Mouse (Mus musculus) monocyte, adult 2 months (primary cell): ENCODE measurements around the gene Plppr1.

Experiments used
- DNase-seq, 2 experiments: peaks; one replicate each; pipeline ENCODE4 v3.0.0; 2022; ENCODE audit warnings: low spot score in 2 of 2, low read depth in 1 of 2

The Plppr1 gene

DNA sequence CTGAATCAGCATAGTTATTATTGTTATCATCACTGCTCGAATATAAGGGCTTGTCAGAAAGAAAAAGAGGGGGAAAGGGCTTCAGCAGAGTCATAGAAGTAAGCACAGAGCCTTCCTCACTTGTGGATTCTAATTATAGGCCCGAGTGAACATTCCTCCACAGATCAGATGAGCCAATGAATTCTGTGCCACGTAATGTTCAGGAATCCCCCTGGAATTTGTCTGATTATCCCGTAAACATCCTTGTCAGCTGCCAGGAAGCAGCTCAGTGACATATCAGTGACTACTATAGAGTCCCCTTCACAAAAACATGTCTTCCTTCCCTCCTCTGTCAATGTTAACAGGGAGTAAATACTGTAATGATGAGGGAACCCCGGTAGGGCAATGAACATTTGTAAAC lies 50.9 kb downstream of the Plppr1 start:
- DNase-seq = no peak

DNA sequence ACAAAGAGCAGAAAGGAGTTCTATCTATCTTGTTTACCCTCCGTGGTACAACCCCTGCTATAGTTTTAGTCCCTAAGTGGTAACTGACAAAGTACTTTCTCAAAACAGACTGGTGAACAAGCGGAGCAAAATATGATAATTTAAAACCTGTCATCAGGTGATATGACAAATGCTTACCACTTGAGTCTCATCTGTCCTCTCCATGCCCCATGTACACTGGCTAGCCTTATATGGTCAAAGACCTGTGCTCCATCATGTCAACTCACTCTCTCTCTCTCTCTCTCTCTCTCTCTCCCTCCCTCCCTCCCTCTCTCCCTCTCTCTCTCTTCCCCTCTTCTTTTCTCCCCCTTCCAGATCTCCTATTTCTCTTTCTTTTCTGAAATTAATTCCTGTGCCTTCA lies 59.8 kb downstream of the Plppr1 start:
- DNase-seq = no peak

- DNase-seq = no peak
These were observed 85.7 kb downstream of the Plppr1 start for GRCm38 (mm10) chr4:49144798-49145197.

DNA sequence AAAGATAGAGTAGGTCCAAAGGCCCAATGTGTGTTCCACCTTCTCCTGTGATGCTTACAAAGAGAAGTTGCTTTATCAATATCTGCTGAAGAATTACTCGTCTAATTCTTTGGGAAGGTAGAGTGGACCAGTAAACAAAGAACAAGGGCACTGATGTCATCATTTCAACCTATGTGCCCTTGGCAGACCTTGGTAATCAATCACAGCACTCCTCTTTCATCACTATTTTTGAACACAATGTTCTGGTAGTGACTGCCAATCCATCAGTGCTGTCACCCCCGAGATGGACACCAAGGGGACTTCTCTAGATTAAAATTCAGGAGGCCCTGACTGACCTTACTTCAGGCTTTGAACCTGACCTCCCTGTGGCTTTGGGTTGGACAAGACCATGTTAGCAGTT lies 89.7 kb downstream of the Plppr1 start:
- DNase-seq = no peak

GRCm38 (mm10) chr4:49149251-49149650 lies 90.2 kb downstream of the Plppr1 start:
- DNase-seq = no peak

GRCm38 (mm10) chr4:49153849-49154248 lies 94.8 kb downstream of the Plppr1 start:
- DNase-seq = no peak

DNA sequence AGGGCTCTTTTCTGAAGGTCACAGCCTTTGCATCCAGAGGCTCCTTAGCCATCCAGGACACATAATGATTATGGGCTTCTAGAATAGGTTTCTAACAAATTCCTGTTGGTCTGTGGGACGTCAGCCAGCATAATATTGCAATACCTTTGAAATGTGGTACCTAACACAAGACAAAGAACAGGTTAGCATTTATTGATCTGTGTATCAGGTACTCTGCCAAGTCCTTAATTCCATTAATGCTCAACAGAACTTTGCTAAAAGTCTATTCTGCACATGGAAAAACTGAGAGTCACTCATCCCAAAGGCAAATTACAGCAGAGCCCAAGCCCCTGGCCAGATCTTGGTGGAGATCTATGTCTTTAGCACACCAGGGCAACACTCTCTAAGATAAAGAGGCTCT lies 97.7 kb downstream of the Plppr1 start:
- no peak for DNase-seq

DNA sequence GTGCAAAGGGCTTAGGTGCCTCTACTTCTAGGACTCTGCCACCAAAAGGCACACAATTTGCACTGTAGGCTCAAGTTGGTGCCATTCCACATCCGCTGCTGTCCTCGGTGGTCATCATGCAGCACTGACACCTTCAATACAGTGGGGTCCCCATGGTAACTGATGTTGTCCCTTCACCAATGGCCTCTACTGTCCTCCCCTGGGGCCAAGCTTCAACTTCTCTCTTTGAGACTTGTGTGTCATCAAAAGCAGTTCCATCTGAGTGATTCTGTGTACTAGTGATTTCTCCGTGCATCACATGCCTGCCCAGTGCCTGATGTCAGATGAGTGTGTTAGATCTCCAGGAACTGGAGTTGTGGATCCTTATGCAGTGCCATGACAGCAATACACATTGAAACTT lies 104.2 kb downstream of the Plppr1 start:
- DNase-seq = no peak

- DNase-seq = no peak
These were observed 107.3 kb downstream of the Plppr1 start for GRCm38 (mm10) chr4:49166391-49166790.

- no peak for DNase-seq
These were observed 108.0 kb downstream of the Plppr1 start for GRCm38 (mm10) chr4:49167030-49167429.

- no peak for DNase-seq
These were observed 110.4 kb downstream of the Plppr1 start for GRCm38 (mm10) chr4:49169498-49169897.

DNA sequence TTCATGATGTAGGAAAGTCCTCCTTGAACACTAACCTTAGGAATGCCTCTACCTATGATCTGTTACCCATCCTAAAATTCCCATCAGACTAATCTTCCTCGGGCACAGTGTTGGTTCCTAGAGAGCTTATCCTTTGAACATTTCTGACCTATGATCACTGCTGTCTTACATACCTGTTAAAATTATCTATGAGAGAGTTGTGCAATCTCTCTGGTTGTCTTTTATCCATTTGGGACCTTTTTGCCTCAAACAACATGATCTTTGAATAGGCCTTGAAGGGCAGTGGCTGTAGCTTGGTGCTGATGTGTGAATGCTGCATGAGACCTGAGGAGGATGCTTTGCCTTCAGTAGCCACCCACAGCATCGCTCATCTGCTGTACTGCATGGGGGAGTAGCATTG lies 119.0 kb downstream of the Plppr1 start:
- DNase-seq = no peak

DNA sequence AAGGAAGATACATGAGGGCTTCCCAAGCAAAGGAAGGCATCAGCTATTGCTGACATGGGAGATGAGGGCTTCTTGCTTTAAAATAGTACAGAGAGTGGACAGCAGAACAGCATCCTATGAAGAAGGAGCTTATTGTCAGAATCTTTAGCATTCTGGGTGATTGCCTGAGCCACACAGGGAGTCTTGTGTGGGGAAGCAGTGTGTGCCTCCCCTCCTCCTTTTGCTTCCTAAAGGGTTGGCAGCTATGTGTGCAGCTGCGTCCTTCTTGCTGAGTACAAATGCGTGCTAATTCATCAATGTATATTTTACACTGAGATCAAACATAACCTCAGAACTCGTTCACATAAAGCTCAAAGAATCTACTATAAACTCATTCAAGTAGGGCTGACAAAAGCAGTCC lies 119.8 kb downstream of the Plppr1 start:
- DNase-seq = no peak

DNA sequence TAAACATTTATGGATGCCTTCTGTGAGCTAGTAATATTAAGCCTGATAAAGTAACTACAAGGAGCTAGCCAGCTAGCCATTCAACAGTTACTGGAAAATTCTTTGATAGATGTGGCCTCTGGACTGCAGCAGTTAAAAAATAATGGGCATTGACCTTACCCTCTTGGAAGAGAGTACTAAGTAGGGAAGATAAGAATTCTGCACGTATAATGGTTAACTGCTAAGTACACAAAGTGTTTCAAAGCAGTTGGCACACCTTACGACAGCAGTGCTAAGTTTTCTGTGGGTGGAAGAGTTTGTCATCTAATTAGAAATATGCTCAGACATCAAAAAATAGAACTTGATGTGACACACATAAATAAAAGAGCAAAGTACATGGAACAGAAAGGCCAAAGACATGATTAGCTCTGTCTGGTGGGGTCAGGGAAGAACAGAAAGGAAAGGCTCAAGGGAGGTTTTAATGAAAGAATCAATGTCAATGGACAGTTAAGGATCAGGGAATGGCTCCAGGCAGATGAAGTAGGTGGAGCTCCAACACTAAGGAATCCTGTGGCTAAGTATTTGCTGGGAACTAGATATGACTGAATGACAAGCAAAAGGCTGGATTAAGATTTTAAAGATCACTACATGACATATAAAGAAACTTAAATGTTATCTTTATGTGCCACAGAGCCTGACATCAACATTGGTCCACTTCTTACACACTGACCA lies 120.6 kb downstream of the Plppr1 start:
- DNase-seq = no peak

- no peak for DNase-seq
These were observed 131.0 kb downstream of the Plppr1 start for GRCm38 (mm10) chr4:49189991-49190526.

DNA sequence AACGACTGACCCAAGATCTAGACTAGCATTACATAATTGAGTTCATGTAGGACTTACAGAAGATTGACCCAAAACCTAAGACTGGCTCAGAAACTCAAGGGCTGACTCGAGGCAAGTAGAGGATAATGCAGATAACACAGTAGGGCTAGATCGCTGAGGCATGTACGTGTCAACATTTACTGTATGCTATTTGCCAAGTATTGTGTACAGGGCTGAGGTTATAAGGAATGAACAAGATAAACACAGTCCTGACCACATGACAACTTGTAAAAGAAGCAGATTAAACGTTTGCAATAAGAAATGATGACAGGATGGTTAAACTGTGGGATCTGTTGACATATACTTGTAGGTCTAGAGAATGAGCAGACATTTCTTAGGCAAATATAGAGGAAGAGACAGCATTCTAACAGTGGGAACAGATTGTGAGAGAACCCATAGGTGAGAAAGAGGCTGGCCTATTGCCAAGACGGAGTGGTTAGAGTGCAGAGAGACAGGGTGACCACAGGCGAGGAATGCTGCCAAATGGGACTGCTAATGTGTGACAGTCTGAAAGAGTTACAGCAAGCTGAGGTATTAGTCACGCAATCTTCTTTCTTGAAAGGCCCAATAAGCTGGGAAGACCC lies 138.2 kb downstream of the Plppr1 start:
- no peak for DNase-seq

GRCm38 (mm10) chr4:49210457-49210856 lies 151.4 kb downstream of the Plppr1 start:
- no peak for DNase-seq

DNA sequence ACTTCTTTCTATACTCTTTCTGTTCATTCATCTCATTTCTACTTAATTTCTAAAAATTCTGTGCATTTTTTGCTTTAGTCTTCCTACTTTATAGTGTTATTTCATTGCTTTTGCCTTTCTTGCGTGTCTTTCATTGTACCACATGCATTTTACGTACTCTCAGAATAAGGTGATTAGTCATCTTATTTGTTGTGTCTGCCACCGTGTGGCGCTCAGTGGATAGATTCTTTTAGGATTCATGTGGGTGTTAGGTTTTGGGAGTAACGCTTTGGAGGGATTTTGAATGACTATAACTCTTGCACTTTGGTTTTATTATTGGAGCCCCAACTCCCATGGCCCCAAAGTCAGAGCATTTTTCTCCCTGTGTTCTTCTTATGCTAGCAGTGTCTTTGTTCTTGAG lies 152.5 kb downstream of the Plppr1 start:
- no peak for DNase-seq

GRCm38 (mm10) chr4:49212616-49213544 lies 153.8 kb downstream of the Plppr1 start:
- DNase-seq = no peak

DNA sequence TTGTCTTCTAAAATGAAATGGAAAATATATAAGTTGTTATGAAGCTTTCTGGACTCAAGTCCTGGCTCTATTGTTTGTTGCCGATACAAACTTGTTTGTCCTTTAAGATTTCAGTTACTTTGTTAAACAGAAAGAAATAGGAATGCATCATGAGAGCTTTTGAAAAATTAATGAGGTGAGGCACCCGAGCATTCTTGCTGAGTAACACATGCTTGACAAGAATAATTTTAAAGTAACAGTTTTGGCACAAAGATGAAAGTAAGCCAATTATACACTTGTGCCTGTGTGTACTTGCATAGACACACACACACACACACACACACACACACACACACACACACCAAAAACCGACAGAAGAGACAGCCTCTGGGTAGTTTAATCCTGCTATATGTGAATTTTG lies 155.3 kb downstream of the Plppr1 start:
- DNase-seq = no peak

DNA sequence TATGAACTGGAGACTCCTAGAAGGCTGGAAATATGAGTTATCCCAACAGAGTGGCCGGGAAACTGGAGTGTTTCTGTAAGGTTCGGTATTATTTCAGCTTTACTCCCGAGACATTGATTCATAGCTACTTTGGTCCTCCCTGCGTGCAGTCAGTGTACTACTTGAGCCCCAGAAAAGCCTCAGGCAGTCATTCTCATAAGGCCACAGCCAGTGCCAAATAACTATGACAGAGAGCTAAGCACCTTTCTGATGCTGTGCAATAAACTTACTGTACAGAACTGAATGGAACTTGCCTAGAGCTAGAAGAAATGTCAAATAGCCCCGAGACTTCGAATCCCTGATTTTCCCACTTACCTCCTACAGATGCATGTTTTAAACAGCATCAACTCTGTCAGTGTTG lies 164.4 kb downstream of the Plppr1 start:
- no peak for DNase-seq

DNA sequence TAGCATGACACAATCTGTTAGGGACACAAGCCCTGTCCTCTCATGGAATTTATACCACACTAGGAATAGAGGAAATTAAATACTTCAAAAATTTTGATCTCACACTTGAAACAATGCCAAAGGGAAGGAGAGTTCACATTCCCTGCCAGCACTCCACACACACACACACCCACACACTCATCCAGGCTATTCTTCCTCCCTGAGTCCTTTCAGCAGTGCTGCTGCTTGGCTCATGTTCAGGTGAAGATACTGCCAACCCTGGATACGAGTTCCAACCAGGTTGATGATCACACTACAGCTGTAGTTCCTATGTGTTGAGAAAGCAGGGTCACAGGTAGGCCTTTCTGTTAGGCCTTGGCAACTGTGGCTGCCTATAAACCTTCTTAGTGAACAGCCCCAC lies 165.9 kb downstream of the Plppr1 start:
- no peak for DNase-seq
